Mouse (Mus musculus): ENCODE results near the gene Olfr307. TPM values are rescaled to one million over a fixed set of nuclear protein-coding genes. Genes with fewer than 3 reads are reported as not detected.

The Olfr307 gene
- total RNA-seq (2023), result not detected

GRCm38 (mm10) chr7:86337486-86337885 is at the start of gene Olfr307:
Olfr307 (minus strand) TSS chr7:86337586.

GRCm38 (mm10) chr7:86386558-86386957 is 49.2 kb upstream of the Olfr307 start, which contains the start of gene Olfr304:
Olfr304 (minus strand) TSS chr7:86386658.

GRCm38 (mm10) chr7:86366828-86367227 is 29.4 kb upstream of the Olfr307 start, which contains the start of gene Olfr305:
Olfr305 (minus strand) TSS chr7:86366928.

GRCm38 (mm10) chr7:86325530-86325929 is 11.9 kb downstream of the Olfr307 start, which contains the start of gene Olfr308:
Olfr308 (minus strand) TSS chr7:86325630.

GRCm38 (mm10) chr7:86313608-86314007 is 23.8 kb downstream of the Olfr307 start, which contains the start of gene Olfr309:
Olfr309 (minus strand) TSS chr7:86313708.

Other genes starting within 250 kb of the Olfr307 start
- gene Vmn2r75, start 165.8 kb downstream of the Olfr307 start, total RNA-seq (2023), result not detected
- not detected for gene Vmn2r76, start 91.3 kb downstream of the Olfr307 start, total RNA-seq (2023)
- not detected for gene Olfr310, start 60.4 kb downstream of the Olfr307 start, total RNA-seq (2023)
- gene Olfr309, start 23.9 kb downstream of the Olfr307 start, total RNA-seq (2023), result not detected
- gene Olfr308, start 12.0 kb downstream of the Olfr307 start, total RNA-seq (2023), result not detected
- not detected for gene Olfr305, start 29.3 kb upstream of the Olfr307 start, total RNA-seq (2023)
- gene Olfr304, start 49.1 kb upstream of the Olfr307 start, total RNA-seq (2023), result not detected
- not detected for gene Olfr303, start 60.2 kb upstream of the Olfr307 start, total RNA-seq (2023)
- gene Olfr301, start 66.3 kb upstream of the Olfr307 start, total RNA-seq (2023), result not detected
- gene Olfr299, start 122.3 kb upstream of the Olfr307 start, total RNA-seq (2023), result not detected
- gene Olfr298, start 154.9 kb upstream of the Olfr307 start, total RNA-seq (2023), result not detected
- gene Olfr297, start 182.4 kb upstream of the Olfr307 start, total RNA-seq (2023), result not detected
- not detected for gene Olfr295, start 246.3 kb upstream of the Olfr307 start, total RNA-seq (2023)

All from neutrophil, adult 83 days (primary cell).